Mouse (Mus musculus) ovary, adult 2 months (tissue): Measurements from ENCODE around the gene Pdcd1lg2. TPM values are rescaled to one million over a fixed set of nuclear protein-coding genes. Genes with fewer than 3 reads are reported as not detected.

Source experiments
- polyA plus RNA-seq: library from polyadenylated mRNA; depleted of rRNA; stranded (reverse); fragments of >200 nt; gene quantifications from 2 replicates; pipeline ENCODE4 v1.2.3, GENCODE M21; 2012; rRNA removed

The Pdcd1lg2 gene
- 0.08 TPM in 1 of 2 replicates, not detected in the other for polyA plus RNA-seq

GRCm38 (mm10) chr19:29410619-29411018, at the start of gene Pdcd1lg2:
Gene Pdcd1lg2 (plus strand): TSS chr19:29410919.

GRCm38 (mm10) chr19:29366969-29367622, 43.6 kb upstream of the Pdcd1lg2 start, which contains the start of the genes Plgrkt and Cd274:
Gene Plgrkt (minus strand): TSS chr19:29367390.
Gene Cd274 (plus strand): TSS chr19:29367455.

Other genes with a start within 250 kb of the Pdcd1lg2 start
- 6.7 and 9.0 TPM in 2 replicates for gene Jak2, start 159.1 kb upstream of the Pdcd1lg2 start, polyA plus RNA-seq
- gene Insl6, start 85.6 kb upstream of the Pdcd1lg2 start, polyA plus RNA-seq: 0.77 and 2.3 TPM in 2 replicates
- 0.26 TPM in 1 of 2 replicates, not detected in the other for gene Rln1, start 76.2 kb upstream of the Pdcd1lg2 start, polyA plus RNA-seq
- gene Plgrkt, start 43.5 kb upstream of the Pdcd1lg2 start, polyA plus RNA-seq: 21.2 and 29.7 TPM in 2 replicates
- gene Cd274, start 43.5 kb upstream of the Pdcd1lg2 start, polyA plus RNA-seq: 0.81 and 1.1 TPM in 2 replicates
- gene Ric1, start 111.4 kb downstream of the Pdcd1lg2 start, polyA plus RNA-seq: 14.3 and 17.8 TPM in 2 replicates
- 35.3 and 38.2 TPM in 2 replicates for gene Ermp1, start 237.5 kb downstream of the Pdcd1lg2 start, polyA plus RNA-seq